Mouse (Mus musculus) forebrain, embryonic 16.5 days (tissue): ENCODE measurements around the gene Vmn2r86. TPM values are rescaled to one million over a fixed set of nuclear protein-coding genes. Genes with fewer than 3 reads are reported as not detected.
"Not testable (repeated sequence)": the region's sequence is repeated elsewhere in the genome, so short reads cannot be mapped to it uniquely, and the experiment has no call there.

Experiments
- ATAC-seq: fragments of 200-750 bp; cut with Nextera tagmentation; 2 replicates; pipeline ENCODE4 v1.8.0; 2017; ENCODE audit warnings: mild to moderate bottlenecking, moderate library complexity
- H3K27ac ChIP-seq: fragments of 300-500 bp; sonication (generic); 2 replicates; pipeline ENCODE4 v1.5.1; 2014; ENCODE audit warnings: low read length, control low read depth
- H3K27me3 ChIP-seq: fragments of 300-500 bp; sonication (generic); replicated peaks from 2 replicates; pipeline ENCODE4 v1.6.1; 2014; ENCODE audit warnings: low read length; ENCODE audit not compliant: control insufficient read depth, insufficient read depth
- H3K36me3 ChIP-seq: fragments of 300-500 bp; sonication (generic); 2 replicates; pipeline ENCODE4 v1.6.1; 2014; ENCODE audit not compliant: control insufficient read depth, insufficient read depth
- H3K4me1 ChIP-seq: fragments of 300-500 bp; sonication (generic); replicated peaks from 2 replicates; pipeline ENCODE4 v1.6.1; 2014; ENCODE audit warnings: low read length; ENCODE audit not compliant: control insufficient read depth, insufficient read depth
- H3K4me2 ChIP-seq: fragments of 300-500 bp; sonication (generic); 2 replicates; pipeline ENCODE4 v1.6.1; 2014; ENCODE audit warnings: mild to moderate bottlenecking, low read length, control low read depth
- H3K4me3 ChIP-seq: fragments of 300-500 bp; sonication (generic); replicated peaks from 2 replicates; pipeline ENCODE4 v1.5.1; 2014; ENCODE audit warnings: mild to moderate bottlenecking, low read length, control low read depth
- H3K9ac ChIP-seq: fragments of 300-500 bp; sonication (generic); replicated peaks from 2 replicates; pipeline ENCODE4 v1.6.1; 2014; ENCODE audit warnings: low read depth, low read length, control low read depth
- H3K9me3 ChIP-seq: fragments of 300-500 bp; sonication (generic); 2 replicates; pipeline ENCODE4 v1.6.1; 2016; ENCODE audit warnings: low read length; ENCODE audit not compliant: control insufficient read depth
- WGBS: fragments of 180-500 bp; shearing (Covaris S2); extraction: QIAGEN DNeasy Blood & Tissue Kit; methylation state at CpG from one replicate; pipeline ENCODE4 v1.1.7; 2014; 5-methylcytosine and 5-hydroxymethylcytosine counted together
- polyA plus RNA-seq: library from polyadenylated mRNA; unstranded; fragments of >200 nt; fragmentation: Nextera tagmentation; extraction: Ambion mirVana; gene quantifications from 2 replicates; pipeline ENCODE4 v1.2.1, GENCODE M21; 2015

Gene Vmn2r86
- polyA plus RNA-seq, 1 experiment from 2014 or later = 0.04 TPM

DNA sequence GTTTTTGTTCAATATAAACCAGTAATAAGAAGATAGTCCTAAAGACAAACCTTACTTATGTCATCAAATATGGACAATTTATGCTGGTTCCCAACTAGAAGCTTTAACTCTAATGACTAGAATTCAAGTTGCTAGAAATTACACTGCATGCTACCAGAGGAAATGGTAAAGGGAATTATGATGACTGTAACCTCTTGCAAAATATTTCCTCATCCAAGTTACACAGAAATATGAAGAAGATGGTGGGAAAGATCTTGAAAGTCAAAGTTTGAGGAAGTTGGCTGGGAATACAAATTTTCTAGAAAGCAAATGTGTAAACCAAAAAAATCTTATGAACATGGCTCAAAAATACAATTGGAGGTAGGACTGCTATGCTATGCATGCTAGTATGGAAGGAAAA lies 39.5 kb downstream of the Vmn2r86 start:
- not testable (repeated sequence) for H3K9me3 ChIP-seq, H3K36me3 ChIP-seq, H3K27ac ChIP-seq, H3K4me1 ChIP-seq, H3K27me3 ChIP-seq, H3K9ac ChIP-seq, H3K4me3 ChIP-seq, H3K4me2 ChIP-seq, ATAC-seq

GRCm38 (mm10) chr10:130412167-130412698 lies 43.6 kb downstream of the Vmn2r86 start:
- ATAC-seq, H3K27me3 ChIP-seq, H3K36me3 ChIP-seq, H3K9ac ChIP-seq, H3K4me1 ChIP-seq, H3K9me3 ChIP-seq, H3K27ac ChIP-seq, H3K4me3 ChIP-seq, H3K4me2 ChIP-seq: not testable (repeated sequence)
- 92% methylated on average over 13 of the region's 35 CpGs for WGBS

DNA sequence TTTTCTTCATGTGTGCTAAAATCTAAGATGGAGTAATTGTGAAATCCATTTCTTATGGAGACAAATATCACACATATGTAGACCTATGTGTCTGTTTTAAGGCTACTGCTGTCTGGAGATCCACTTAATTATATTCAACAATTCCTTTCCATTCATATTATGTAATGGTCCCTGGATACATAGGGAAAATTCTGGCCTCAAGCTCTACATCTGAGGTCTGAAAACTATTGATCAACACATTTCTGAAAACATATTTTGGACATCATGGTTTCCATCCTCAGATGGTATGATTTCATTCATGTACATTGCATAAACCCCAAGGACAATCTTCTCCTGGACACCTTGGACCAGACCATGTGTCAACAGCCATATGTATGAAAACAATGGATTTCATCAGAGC lies 61.6 kb downstream of the Vmn2r86 start, which contains the start of gene Vmn2r84:
Gene Vmn2r84, minus strand, starts transcription at position 101 of the 400 bp plus-strand sequence.
- Histone ChIP-seq H3K4me3 (no peak within 1 kb of the TSS), H3K4me1 (no peaks in the 10 kb centered on the region), H3K9me3 (no peaks in the 10 kb centered on the region), H3K9ac (no peak within 1 kb of the TSS), H3K36me3 (no peaks in the 10 kb centered on the region), H3K27ac (no peak within 1 kb of the TSS), H3K27me3 (no peaks in the 10 kb centered on the region), H3K4me2 (no peak within 1 kb of the TSS)
- no peak for ATAC-seq

Other genes starting within 250 kb of the Vmn2r86 start
- gene Olfr827, start 241.6 kb downstream of the Vmn2r86 start, polyA plus RNA-seq = not detected in 2 replicates
- gene Neurod4, start 175.8 kb downstream of the Vmn2r86 start, polyA plus RNA-seq = 4.2 and 5.4 TPM in 2 replicates
- not detected in 2 replicates for gene Tespa1, start 133.2 kb downstream of the Vmn2r86 start, polyA plus RNA-seq
- gene Vmn2r84, start 61.7 kb downstream of the Vmn2r86 start, polyA plus RNA-seq = 0.02 TPM in 1 of 2 replicates, not detected in the other
- gene Vmn2r85, start 26.3 kb downstream of the Vmn2r86 start, polyA plus RNA-seq = 0.03 TPM in 1 of 2 replicates, not detected in the other
- gene Vmn2r87, start 41.3 kb upstream of the Vmn2r86 start, polyA plus RNA-seq = 0.10 TPM in 1 of 2 replicates, not detected in the other